Mouse (Mus musculus): ENCODE results near the gene Sap30l. TPM values are rescaled to one million over a fixed set of nuclear protein-coding genes. Genes with fewer than 3 reads are reported as not detected.
A peak's percentile ranks its signal among the peaks of the same experiment; 100 is the strongest.

Sap30l gene
- 10 to 100 TPM; 49.7 to 54.2 TPM for total RNA-seq (2021)
- long read RNA-seq, experiment 1, transcript Sap30l-201 (4 exons, 1,151 nt): major isoform, 77 of 92 reads
- long read RNA-seq, experiment 1, partial matches to known transcripts: 14 of 92 reads
- long read RNA-seq, experiment 1, other reads (novel, unspliced or antisense): 1 of 92 reads
- long read RNA-seq, experiment 2, transcript Sap30l-201 (4 exons, 1,151 nt): major isoform, 73 of 82 reads
- long read RNA-seq, experiment 2, partial matches to known transcripts: 8 of 82 reads
- long read RNA-seq, experiment 2, other reads (novel, unspliced or antisense): 1 of 82 reads

- DNase-seq (ENCODE audit: low spot score): peak; percentile 98
These were observed at the start of gene Sap30l for GRCm38 (mm10) chr11:57800971-57801765. Sap30l (plus strand) TSS chr11:57801637.

- DNase-seq (ENCODE audit: low spot score): no peak
These were observed 47.8 kb upstream of the Sap30l start for GRCm38 (mm10) chr11:57753538-57754203.

GRCm38 (mm10) chr11:57758621-57759020 lies 42.8 kb upstream of the Sap30l start:
- no peak for DNase-seq (ENCODE audit: low spot score)

GRCm38 (mm10) chr11:57760509-57761058 lies 40.9 kb upstream of the Sap30l start:
- no peak for DNase-seq (ENCODE audit: low spot score)

- DNase-seq (ENCODE audit: low spot score): no peak
These were observed 40.1 kb upstream of the Sap30l start for GRCm38 (mm10) chr11:57761347-57761746.

GRCm38 (mm10) chr11:57764124-57764523 lies 37.3 kb upstream of the Sap30l start:
- DNase-seq (ENCODE audit: low spot score): no peak

- DNase-seq (ENCODE audit: low spot score): no peak
These were observed 34.8 kb upstream of the Sap30l start for GRCm38 (mm10) chr11:57766617-57767016.

GRCm38 (mm10) chr11:57767171-57767570 lies 34.3 kb upstream of the Sap30l start:
- DNase-seq (ENCODE audit: low spot score): no peak

- DNase-seq (ENCODE audit: low spot score): no peak
These were observed 30.7 kb upstream of the Sap30l start for GRCm38 (mm10) chr11:57770776-57771175.

- DNase-seq (ENCODE audit: low spot score): no peak
These were observed 29.8 kb upstream of the Sap30l start for GRCm38 (mm10) chr11:57771676-57772075.

- no peak for DNase-seq (ENCODE audit: low spot score)
These were observed 28.0 kb upstream of the Sap30l start for GRCm38 (mm10) chr11:57773479-57773878.

GRCm38 (mm10) chr11:57773936-57774335 lies 27.5 kb upstream of the Sap30l start:
- no peak for DNase-seq (ENCODE audit: low spot score)

- no peak for DNase-seq (ENCODE audit: low spot score)
These were observed 25.6 kb upstream of the Sap30l start for GRCm38 (mm10) chr11:57775868-57776267.

GRCm38 (mm10) chr11:57776546-57776945 lies 24.9 kb upstream of the Sap30l start:
- no peak for DNase-seq (ENCODE audit: low spot score)

GRCm38 (mm10) chr11:57778349-57778748 lies 23.1 kb upstream of the Sap30l start:
- DNase-seq (ENCODE audit: low spot score): no peak

GRCm38 (mm10) chr11:57779824-57780223 lies 21.6 kb upstream of the Sap30l start:
- no peak for DNase-seq (ENCODE audit: low spot score)

- DNase-seq (ENCODE audit: low spot score): no peak
These were observed 14.6 kb upstream of the Sap30l start for GRCm38 (mm10) chr11:57786616-57787418.

GRCm38 (mm10) chr11:57787913-57788312 lies 13.5 kb upstream of the Sap30l start:
- peak; percentile 57 for DNase-seq (ENCODE audit: low spot score)

GRCm38 (mm10) chr11:57790866-57791535 lies 10.4 kb upstream of the Sap30l start:
- DNase-seq (ENCODE audit: low spot score): no peak

GRCm38 (mm10) chr11:57795086-57795485 lies 6.4 kb upstream of the Sap30l start:
- no peak for DNase-seq (ENCODE audit: low spot score)

GRCm38 (mm10) chr11:57797828-57798227 lies 3.6 kb upstream of the Sap30l start:
- no peak for DNase-seq (ENCODE audit: low spot score)
